Mouse (Mus musculus) MEL (cell line): ENCODE data around the gene Rcc1l.

Experiments
- CHD1 ChIP-seq: IDR thresholded peaks from 2 replicates; pipeline ENCODE4 v1.6.1; 2012; ENCODE audit warnings: low read depth, mild to moderate bottlenecking, inconsistent platforms, low read length, improper control_type of control experiment
- CTCF ChIP-seq, 3 experiments: IDR thresholded peaks in 2 of 3; conservative IDR thresholded peaks in 1 of 3; 2 replicates each; pipeline ENCODE4 v1.5.1; 2011 to 2012; ENCODE audit warnings: low read length in 3 of 3, low read depth in 2 of 3, mild to moderate bottlenecking in 2 of 3, improper control_type of control experiment in 1 of 3, inconsistent platforms in 1 of 3, mixed read lengths in 1 of 3, moderate library complexity in 1 of 3; ENCODE audit not compliant: control insufficient read depth in 1 of 3, insufficient read depth in 1 of 3, poor library complexity in 1 of 3, severe bottlenecking in 1 of 3
- GATA1 ChIP-seq: IDR thresholded peaks from 2 replicates; pipeline ENCODE4 v1.6.1; 2011; ENCODE audit warnings: low read depth, low read length, improper control_type of control experiment
- HCFC1 ChIP-seq: IDR thresholded peaks from 2 replicates; pipeline ENCODE4 v1.6.1; 2012; ENCODE audit warnings: low read depth, mild to moderate bottlenecking, inconsistent platforms, low read length, improper control_type of control experiment, moderate library complexity
- MAFK ChIP-seq: IDR thresholded peaks from 2 replicates; pipeline ENCODE4 v1.6.1; 2011; ENCODE audit warnings: low read depth, mild to moderate bottlenecking, low read length, improper control_type of control experiment, borderline replicate concordance
- MAX ChIP-seq: IDR thresholded peaks from 2 replicates; pipeline ENCODE4 v1.6.1; 2011; ENCODE audit warnings: low read length, improper control_type of control experiment
- POLR2A ChIP-seq, 2 experiments: IDR thresholded peaks; 2 replicates each; pipeline ENCODE4 v1.6.1; 2011 to 2012; ENCODE audit warnings: low read length in 2 of 2, mild to moderate bottlenecking in 2 of 2, control low read depth in 1 of 2, improper control_type of control experiment in 1 of 2, low read depth in 1 of 2, moderate library complexity in 1 of 2; ENCODE audit not compliant: control insufficient read depth in 1 of 2, insufficient read depth in 1 of 2, poor library complexity in 1 of 2
- RCOR1 ChIP-seq: IDR thresholded peaks from 2 replicates; pipeline ENCODE4 v1.6.1; 2012; ENCODE audit warnings: low read depth, mild to moderate bottlenecking, inconsistent platforms, low read length, improper control_type of control experiment
- SMC3 ChIP-seq: IDR thresholded peaks from 2 replicates; pipeline ENCODE4 v1.6.1; 2011; ENCODE audit warnings: low read depth, low read length, improper control_type of control experiment
- ZC3H11A ChIP-seq: IDR thresholded peaks from 2 replicates; pipeline ENCODE4 v1.6.1; 2012; ENCODE audit warnings: low read depth, mild to moderate bottlenecking, inconsistent platforms, low read length, improper control_type of control experiment
- ZKSCAN1 ChIP-seq: IDR thresholded peaks from 2 replicates; pipeline ENCODE4 v1.6.1; 2012; ENCODE audit warnings: low read depth, mild to moderate bottlenecking, inconsistent platforms, low read length, improper control_type of control experiment, moderate library complexity
- ZNF384 ChIP-seq: IDR thresholded peaks from 2 replicates; pipeline ENCODE4 v1.6.1; 2012; ENCODE audit warnings: low read depth, mild to moderate bottlenecking, inconsistent platforms, low read length, improper control_type of control experiment

- TF ChIP-seq POLR2A (IDR thresholded peaks at IDR 0.05; ENCODE audit: control insufficient read depth in 1 of 2, insufficient read depth in 1 of 2, low read depth in 1 of 2, low read length in 2 of 2, poor library complexity in 1 of 2) = no peak
- no peak for TF ChIP-seq CTCF (IDR thresholded peaks at IDR 0.05 in 2 of 3, conservative IDR thresholded peaks at IDR 0.05 in 1 of 3; ENCODE audit: control insufficient read depth in 1 of 3, insufficient read depth in 1 of 3, low read depth in 2 of 3, low read length in 3 of 3, poor library complexity in 1 of 3, severe bottlenecking in 1 of 3)
- no peak for TF ChIP-seq ZNF384
- TF ChIP-seq ZKSCAN1 = no peak
- no peak for TF ChIP-seq RCOR1
- no peak for TF ChIP-seq HCFC1
- TF ChIP-seq CHD1 = no peak
- TF ChIP-seq SMC3 = no peak
- TF ChIP-seq MAFK = no peak
- no peak for TF ChIP-seq GATA1
- TF ChIP-seq ZC3H11A = no peak
- no peak for TF ChIP-seq MAX
Observed at GRCm38 (mm10) chr5:134221708-134222150, 45.2 kb upstream of the Rcc1l start.
